Mouse (Mus musculus): ENCODE measurements at regions not wholly inside any gene's neighbourhood (a gene's known extent, or its start where the extent isn't known, plus 50 kb on each side); places are given as distances from the start of the nearest gene placed in this dataset.

DNA sequence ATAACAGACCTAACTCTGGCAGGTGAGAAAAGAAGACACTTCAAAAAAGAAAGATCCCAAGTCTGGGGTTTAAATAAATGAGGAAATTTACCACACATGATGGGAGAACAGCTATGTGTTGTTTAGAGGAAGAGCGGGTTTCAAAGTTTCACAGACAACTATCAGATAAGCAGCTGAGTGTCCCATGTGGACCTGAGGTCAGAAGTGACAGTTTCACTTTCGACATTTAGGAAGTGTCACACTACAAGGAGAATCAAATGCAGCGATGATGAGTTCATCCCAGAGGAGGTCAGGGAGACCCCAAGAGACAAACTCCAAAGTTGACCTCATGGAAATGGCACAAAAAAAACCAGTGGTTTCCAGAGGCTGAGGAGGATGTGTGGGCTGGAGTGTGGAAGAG is 132.7 kb downstream of the Postn start:
- TF ChIP-seq ZNF384 (IDR thresholded peaks at IDR 0.05; ENCODE audit: low read depth, low read length): no peak
- TF ChIP-seq TBP (conservative IDR thresholded peaks at IDR 0.05; ENCODE audit: low read depth, low read length): no peak
- no peak for TF ChIP-seq POLR2A (IDR thresholded peaks at IDR 0.05; ENCODE audit: low read depth, low read length)
- TF ChIP-seq CTCF (conservative IDR thresholded peaks at IDR 0.05 in 1 of 2, IDR thresholded peaks at IDR 0.05 in 1 of 2; ENCODE audit: low read depth in 2 of 2, low read length in 2 of 2): no peak
- no peak for TF ChIP-seq UBTF (IDR thresholded peaks at IDR 0.05; ENCODE audit: low read depth, low read length)
- no peak for TF ChIP-seq POLR2AphosphoS2 (IDR thresholded peaks at IDR 0.05; ENCODE audit: low read depth, low read length)
- no peak for TF ChIP-seq EP300 (IDR thresholded peaks at IDR 0.05; ENCODE audit: low read length)
- no peak for TF ChIP-seq IRF4 (IDR thresholded peaks at IDR 0.05; ENCODE audit: low read depth, low read length)
- TF ChIP-seq NRF1 (IDR thresholded peaks at IDR 0.05; ENCODE audit: low read depth, low read length): no peak
- TF ChIP-seq BHLHE40 (IDR thresholded peaks at IDR 0.05; ENCODE audit: low read depth, low read length): no peak
- no peak for TF ChIP-seq HCFC1 (IDR thresholded peaks at IDR 0.05; ENCODE audit: low read depth, low read length)
- no peak for TF ChIP-seq SMC3 (IDR thresholded peaks at IDR 0.05; ENCODE audit: low read depth, low read length)
- TF ChIP-seq CHD2 (IDR thresholded peaks at IDR 0.05; ENCODE audit: low read length): no peak

All from CH12.LX (cell line).